Mouse (Mus musculus) liver, postnatal 0 days (tissue): ENCODE results near the gene Tbc1d5.

Source experiments
- CTCF ChIP-seq: sonication (generic); IDR thresholded peaks from 2 replicates; pipeline ENCODE4 v1.5.1; 2016; ENCODE audit warnings: antibody characterized with exemption, low read depth
- EP300 ChIP-seq: IDR thresholded peaks from 2 replicates; pipeline ENCODE4 v1.6.1; 2016; ENCODE audit warnings: antibody characterized with exemption, low read depth, mild to moderate bottlenecking

GRCm38 (mm10) chr17:50717586-50717985, 461.6 kb downstream of the Tbc1d5 start:
- TF ChIP-seq CTCF (no peak), EP300 (no peak)
